Mouse (Mus musculus): ENCODE measurements around the gene Sez6l.

DNA sequence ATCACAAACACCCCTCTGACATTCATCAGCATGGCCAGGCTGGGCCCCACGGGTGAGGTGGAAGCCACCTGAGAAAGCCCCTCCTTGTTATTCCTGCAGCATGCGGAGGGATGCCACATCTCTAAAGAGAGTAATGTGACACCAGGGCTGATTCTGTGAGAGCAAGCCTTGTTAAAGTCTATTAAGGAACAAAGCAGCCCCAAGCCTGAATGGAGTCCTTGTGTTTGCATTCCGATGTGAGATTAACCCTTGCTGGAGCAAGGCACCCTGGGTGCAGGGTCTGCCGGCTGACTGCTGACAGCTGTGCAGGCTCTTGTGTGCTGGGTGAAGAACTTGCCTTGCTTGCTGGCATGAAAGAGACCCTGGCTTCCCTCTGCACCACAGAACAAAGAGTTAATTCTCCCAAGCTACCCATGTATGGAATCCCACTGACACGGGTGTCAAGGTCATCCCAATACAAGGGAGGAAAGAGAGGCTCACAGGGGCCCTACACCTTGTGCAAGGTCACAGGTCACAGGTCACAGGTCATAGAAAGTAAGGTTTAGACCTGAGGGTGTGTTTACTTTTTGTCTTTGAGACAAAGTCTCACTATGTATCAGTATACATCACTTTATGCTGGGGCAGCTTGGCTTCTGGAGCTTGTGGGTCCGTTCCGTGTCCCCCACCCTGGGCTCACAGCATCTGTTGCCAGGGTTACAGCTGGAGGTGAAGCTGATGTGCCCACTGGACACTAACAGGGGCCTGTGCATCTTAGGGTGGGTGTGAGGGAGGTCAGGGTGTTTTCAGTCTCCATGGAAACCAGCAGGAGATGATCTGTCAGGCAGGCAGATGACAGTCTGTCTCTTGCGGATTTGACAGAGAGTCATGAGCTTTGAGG is 55.9 kb downstream of the Sez6l start:
- TF ChIP-seq CTCF (IDR thresholded peaks at IDR 0.05; ENCODE audit: extremely low read depth, insufficient read depth, low read length) (no peak), POLR2A (IDR thresholded peaks at IDR 0.05; ENCODE audit: extremely low read depth, insufficient read depth, low read length) (no peak)
